ENCODE assay signal across 11 mouse cellular contexts in the genomic region with DNA sequence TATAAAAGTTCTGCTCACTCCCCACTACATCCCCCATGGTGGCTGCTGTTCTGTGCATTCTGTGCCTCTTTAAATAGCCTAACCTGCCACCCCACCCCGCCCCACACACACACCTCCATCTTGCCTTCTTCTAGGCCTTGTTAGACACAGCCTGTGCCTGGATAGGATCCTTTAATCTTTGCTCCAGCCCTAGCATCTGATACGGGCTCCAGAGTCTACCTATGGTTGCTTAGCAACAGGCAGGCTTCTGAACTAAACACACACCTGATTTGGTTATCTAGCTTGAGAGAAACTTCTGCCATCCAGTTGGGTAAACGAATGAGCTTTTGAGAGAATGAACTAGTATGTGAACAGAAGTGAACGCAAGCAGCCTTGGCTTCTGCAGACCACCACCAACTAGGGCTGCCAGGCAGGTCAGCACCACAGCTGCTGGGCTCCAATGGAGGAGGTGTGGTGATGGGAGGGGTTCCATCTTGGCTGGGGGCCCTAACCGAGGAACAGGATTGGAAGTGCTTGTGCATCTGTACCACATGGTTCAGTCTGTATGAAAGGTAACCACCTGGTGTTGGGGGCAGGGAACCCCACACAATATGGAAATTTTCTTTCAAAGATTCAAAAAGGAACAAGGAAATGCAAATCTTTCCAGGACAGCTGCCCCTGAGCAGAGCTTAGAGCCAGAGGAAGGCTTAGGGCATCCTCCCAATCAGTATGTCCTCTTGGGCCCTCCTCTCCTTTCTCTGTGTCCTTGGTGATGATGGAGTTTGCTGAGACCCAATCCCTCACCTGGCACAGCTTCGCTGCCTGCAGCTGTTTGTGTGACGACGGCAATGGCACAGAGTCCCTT.
DNase-seq lines count a peak whose midpoint lies in the region; ATAC-seq lines count a peak whose summit lies in the region.
"Had no signal": no experiment of that assay in that cellular context is flagged by ENCODE, and none has a peak within 500 bp of the region (broad histone marks: within the 10 kb centered on the region; RNA-seq: fewer than 3 reads in every experiment).

No protein-coding gene starts in this region.

- peak overlapping the region; percentile 60 for H3K27ac ChIP-seq in midbrain, embryonic 16.5 days (ENCODE audit: low read length)
- no peak overlapping the region for H3K27ac ChIP-seq in kidney, embryonic 15.5 days
- H3K27ac ChIP-seq: limb, embryonic 15.5 days had no signal

- peaks cover 3% of the 10 kb centered on the region; the same call in 1 of the 2 replicates for H3K4me1 ChIP-seq in midbrain, embryonic 16.5 days (ENCODE audit: control insufficient read depth, insufficient read depth, low read length)
- H3K4me1 ChIP-seq in kidney, embryonic 15.5 days = no peaks in the 10 kb centered on the region
- H3K4me1 ChIP-seq: limb, embryonic 15.5 days had no signal

- peak; percentile 93 for ATAC-seq in midbrain, embryonic 16.5 days
- no peak for ATAC-seq in kidney, embryonic 15.5 days (replicated peaks; ENCODE audit: low FRiP score)

- H3K36me3 ChIP-seq in midbrain, embryonic 16.5 days (ENCODE audit: control insufficient read depth, insufficient read depth, low read length) = no peaks in the 10 kb centered on the region
- H3K36me3 ChIP-seq in kidney, embryonic 15.5 days = no peaks in the 10 kb centered on the region
- H3K36me3 ChIP-seq: limb, embryonic 15.5 days had no signal

- peak; percentile 71 for DNase-seq in heart, adult 11 months
- DNase-seq in heart, adult 9 months (ENCODE audit: low spot score in 2 of 2) = no peak
- DNase-seq in right cerebral cortex, postnatal 14 days = peak; percentile 9
- no peak for DNase-seq in right cerebral cortex, adult 2 months (ENCODE audit: low spot score in 2 of 2)
- DNase-seq in thymus, postnatal 36 days = peak; percentile 29 to 56
- DNase-seq in kidney, postnatal 4 days = no peak
- DNase-seq: layer of hippocampus, adult 9-11 months; lung, postnatal 36 days had no signal

- WGBS in midbrain, embryonic 16.5 days = 62% methylated on average over 8 of the region's 8 CpGs
- WGBS in kidney, embryonic 15.5 days = 78% methylated on average over 8 of the region's 8 CpGs

- H3K9ac ChIP-seq in midbrain, embryonic 16.5 days (ENCODE audit: low read depth, low read length) = no peak overlapping the region
- H3K9ac ChIP-seq in kidney, embryonic 15.5 days = no peak overlapping the region
- H3K9ac ChIP-seq: limb, embryonic 15.5 days had no signal

- H3K27me3 ChIP-seq in midbrain, embryonic 16.5 days (ENCODE audit: control insufficient read depth, insufficient read depth, low read depth, low read length) = no peaks in the 10 kb centered on the region
- H3K27me3 ChIP-seq in kidney, embryonic 15.5 days = no peaks in the 10 kb centered on the region
- H3K27me3 ChIP-seq: limb, embryonic 15.5 days had no signal

- no peaks in the 10 kb centered on the region for H3K9me3 ChIP-seq in midbrain, embryonic 16.5 days (replicated peaks; ENCODE audit: control insufficient read depth, low read length, poor library complexity, severe bottlenecking)
- H3K9me3 ChIP-seq in kidney, embryonic 15.5 days (replicated peaks) = no peaks in the 10 kb centered on the region
- H3K9me3 ChIP-seq: limb, embryonic 15.5 days had no signal

- H3K4me2 ChIP-seq in midbrain, embryonic 16.5 days (ENCODE audit: low read length) = no peak overlapping the region
- no peak overlapping the region for H3K4me2 ChIP-seq in kidney, embryonic 15.5 days
- H3K4me2 ChIP-seq: limb, embryonic 15.5 days had no signal

- no peak overlapping the region for H3K4me3 ChIP-seq in midbrain, embryonic 16.5 days (ENCODE audit: low read depth, low read length)
- H3K4me3 ChIP-seq in kidney, embryonic 15.5 days (replicated peaks) = no peak overlapping the region
- H3K4me3 ChIP-seq: limb, embryonic 15.5 days had no signal

Comparison
In these comparisons a context has a peak if more than half of its experiments do, and no peak if none do; other contexts are left out.
1. DNase-seq: peak in heart, adult 11 months (single experiment), right cerebral cortex, postnatal 14 days (single experiment) and thymus, postnatal 36 days (2 of 2); none in heart, adult 9 months (0 of 2), right cerebral cortex, adult 2 months (0 of 2) and kidney, postnatal 4 days (0 of 2).